Mouse (Mus musculus) limb, embryonic 15.5 days (tissue): ENCODE results near the gene Rmnd5b. TPM values are rescaled to one million over a fixed set of nuclear protein-coding genes. Genes with fewer than 3 reads are reported as not detected.
"Not testable (repeated sequence)": the region's sequence is repeated elsewhere in the genome, so short reads cannot be mapped to it uniquely, and the experiment has no call there.

Source experiments
- ATAC-seq: fragments of 200-750 bp; cut with Nextera tagmentation; 2 replicates; pipeline ENCODE4 v1.8.0; 2017; ENCODE audit warnings: low read depth, moderate TSS enrichment; ENCODE audit not compliant: insufficient number of reproducible peaks, low FRiP score, low TSS enrichment
- H3K27ac ChIP-seq: fragments of 300-500 bp; sonication (generic); 2 replicates; pipeline ENCODE4 v1.5.1; 2015; ENCODE audit warnings: moderate library complexity, mild to moderate bottlenecking, inconsistent platforms
- H3K27me3 ChIP-seq: fragments of 300-500 bp; sonication (generic); 2 replicates; pipeline ENCODE4 v1.6.1; 2015; ENCODE audit warnings: inconsistent platforms
- H3K36me3 ChIP-seq: fragments of 300-500 bp; sonication (generic); 2 replicates; pipeline ENCODE4 v1.6.1; 2015; ENCODE audit warnings: inconsistent platforms
- H3K4me1 ChIP-seq: fragments of 300-500 bp; sonication (generic); 2 replicates; pipeline ENCODE4 v1.6.1; 2015; ENCODE audit warnings: inconsistent platforms
- H3K4me2 ChIP-seq: fragments of 300-500 bp; sonication (generic); 2 replicates; pipeline ENCODE4 v1.6.1; 2015; ENCODE audit warnings: mild to moderate bottlenecking, inconsistent platforms
- H3K4me3 ChIP-seq: fragments of 300-500 bp; sonication (generic); 2 replicates; pipeline ENCODE4 v1.5.1; 2015; ENCODE audit warnings: mild to moderate bottlenecking, inconsistent platforms
- H3K9ac ChIP-seq: fragments of 300-500 bp; sonication (generic); 2 replicates; pipeline ENCODE4 v1.6.1; 2015; ENCODE audit warnings: inconsistent platforms
- H3K9me3 ChIP-seq: fragments of 300-500 bp; sonication (generic); 2 replicates; pipeline ENCODE4 v1.6.1; 2016; ENCODE audit warnings: inconsistent platforms
- WGBS: fragments of 180-500 bp; shearing (Covaris S2); methylation state at CpG from one replicate; pipeline ENCODE4 v1.1.7; 2015; 5-methylcytosine and 5-hydroxymethylcytosine counted together
- polyA plus RNA-seq: library from polyadenylated mRNA; unstranded; fragments of >200 nt; fragmentation: Nextera tagmentation; extraction: Ambion mirVana; gene quantifications from 2 replicates; pipeline ENCODE4 v1.2.1, GENCODE M21; 2015

The Rmnd5b gene
- polyA plus RNA-seq = 53.2 and 59.8 TPM in 2 replicates

- no peaks in the 10 kb centered on the region for H3K27me3 ChIP-seq
- peak within 1 kb of the TSS; percentile 60 for H3K4me3 ChIP-seq
- H3K4me1 ChIP-seq = peaks cover 43% of the 10 kb centered on the region
- no peaks in the 10 kb centered on the region for H3K36me3 ChIP-seq
- peak within 1 kb of the TSS; percentile 66 for H3K9ac ChIP-seq
- ATAC-seq = peak; percentile 70
- under 1% methylated on average over 61 of the region's 61 CpGs for WGBS
- H3K4me2 ChIP-seq = peak within 1 kb of the TSS; percentile 80
- no peaks in the 10 kb centered on the region for H3K9me3 ChIP-seq
- H3K27ac ChIP-seq = peak within 1 kb of the TSS; percentile 88
Observed at GRCm38 (mm10) chr11:51635525-51636322, at the start of gene Rmnd5b. TSS of gene Rmnd5b (minus strand) at chr11:51635896.

- peaks cover 12% of the 10 kb centered on the region for H3K36me3 ChIP-seq
- H3K9ac ChIP-seq = no peak overlapping the region
- 41% methylated on average over 8 of the region's 8 CpGs for WGBS
- ATAC-seq = no peak
- H3K9me3 ChIP-seq = no peaks in the 10 kb centered on the region
- no peaks in the 10 kb centered on the region for H3K27me3 ChIP-seq
- no peak overlapping the region for H3K4me3 ChIP-seq
- no peak overlapping the region for H3K27ac ChIP-seq
- no peak overlapping the region for H3K4me2 ChIP-seq
- peaks cover 4% of the 10 kb centered on the region for H3K4me1 ChIP-seq
Observed at GRCm38 (mm10) chr11:51681976-51682374, 46.3 kb upstream of the Rmnd5b start.

GRCm38 (mm10) chr11:51681324-51681975, 45.8 kb upstream of the Rmnd5b start:
- Histone ChIP-seq H3K9ac (no peak overlapping the region), H3K27ac (no peak overlapping the region)

GRCm38 (mm10) chr11:51679466-51679865, 43.8 kb upstream of the Rmnd5b start:
- H3K9ac ChIP-seq = no peak overlapping the region
- H3K4me3 ChIP-seq = no peak overlapping the region
- no peaks in the 10 kb centered on the region for H3K9me3 ChIP-seq
- H3K27ac ChIP-seq = no peak overlapping the region
- no peaks in the 10 kb centered on the region for H3K36me3 ChIP-seq
- no peak overlapping the region for H3K4me2 ChIP-seq
- no peaks in the 10 kb centered on the region for H3K27me3 ChIP-seq
- 76% methylated on average over 3 of the region's 3 CpGs for whole genome bisulfite sequencing
- no peak for ATAC-seq
- H3K4me1 ChIP-seq = peaks cover 4% of the 10 kb centered on the region

More at GRCm38 (mm10) chr11:51681324-51681975, 45.8 kb upstream of the Rmnd5b start:
- Histone ChIP-seq H3K4me2 (0 out of 2 replicates have a peak overlapping the region, but pooled peaks have one; percentile 24), H3K27me3 (no peaks in the 10 kb centered on the region), H3K4me1 (peaks cover 4% of the 10 kb centered on the region), H3K4me3 (0 out of 2 replicates have a peak overlapping the region, but pooled peaks have one; percentile 1), H3K36me3 (peaks cover 12% of the 10 kb centered on the region), H3K9me3 (no peaks in the 10 kb centered on the region)
- no peak for ATAC-seq
- WGBS = 31% methylated on average over 13 of the region's 13 CpGs

GRCm38 (mm10) chr11:51677737-51678418, 42.2 kb upstream of the Rmnd5b start:
- no peak overlapping the region for H3K4me3 ChIP-seq
- peaks cover 17% of the 10 kb centered on the region for H3K4me1 ChIP-seq
- no peak overlapping the region for H3K27ac ChIP-seq
- H3K4me2 ChIP-seq = no peak overlapping the region
- no peaks in the 10 kb centered on the region for H3K9me3 ChIP-seq
- ATAC-seq = no peak
- no peak overlapping the region for H3K9ac ChIP-seq
- 57% methylated on average over 6 of the region's 6 CpGs for whole genome bisulfite sequencing
- H3K36me3 ChIP-seq = no peaks in the 10 kb centered on the region
- no peaks in the 10 kb centered on the region for H3K27me3 ChIP-seq

- Histone ChIP-seq H3K27me3 (no peaks in the 10 kb centered on the region), H3K9ac (no peak overlapping the region), H3K4me1 (peaks cover 13% of the 10 kb centered on the region; the same call in 1 of the 2 replicates), H3K4me2 (no peak overlapping the region), H3K27ac (no peak overlapping the region), H3K9me3 (no peaks in the 10 kb centered on the region), H3K4me3 (no peak overlapping the region), H3K36me3 (no peaks in the 10 kb centered on the region)
- no peak for ATAC-seq
- 76% methylated on average over 5 of the region's 5 CpGs for WGBS
Observed at GRCm38 (mm10) chr11:51675386-51675785, 39.7 kb upstream of the Rmnd5b start.

- no peak overlapping the region for H3K4me3 ChIP-seq
- peak; percentile 87 for ATAC-seq
- H3K4me2 ChIP-seq = no peak overlapping the region
- H3K4me1 ChIP-seq = peaks cover 13% of the 10 kb centered on the region; the same call in 1 of the 2 replicates
- H3K36me3 ChIP-seq = no peaks in the 10 kb centered on the region
- H3K9me3 ChIP-seq = no peaks in the 10 kb centered on the region
- peak overlapping the region; percentile 65 for H3K27ac ChIP-seq
- no peak overlapping the region for H3K9ac ChIP-seq
- no peaks in the 10 kb centered on the region for H3K27me3 ChIP-seq
- WGBS = 44% methylated on average over 9 of the region's 9 CpGs
Observed at GRCm38 (mm10) chr11:51673291-51673690, 37.6 kb upstream of the Rmnd5b start.

- Histone ChIP-seq H3K4me3 (no peak overlapping the region), H3K9me3 (no peaks in the 10 kb centered on the region), H3K36me3 (no peaks in the 10 kb centered on the region), H3K27ac (no peak overlapping the region), H3K9ac (no peak overlapping the region), H3K4me2 (no peak overlapping the region), H3K27me3 (no peaks in the 10 kb centered on the region), H3K4me1 (peaks cover 13% of the 10 kb centered on the region; the same call in 1 of the 2 replicates)
- WGBS = 63% methylated on average over 2 of the region's 2 CpGs
- ATAC-seq = no peak
Observed at GRCm38 (mm10) chr11:51671376-51671775, 35.7 kb upstream of the Rmnd5b start.

GRCm38 (mm10) chr11:51670846-51671245, 35.1 kb upstream of the Rmnd5b start:
- no peak for ATAC-seq
- 90% methylated on average over 7 of the region's 7 CpGs for WGBS
- Histone ChIP-seq H3K27me3 (no peaks in the 10 kb centered on the region), H3K4me2 (no peak overlapping the region), H3K4me3 (no peak overlapping the region), H3K36me3 (no peaks in the 10 kb centered on the region), H3K9ac (no peak overlapping the region), H3K4me1 (peaks cover 13% of the 10 kb centered on the region; the same call in 1 of the 2 replicates), H3K9me3 (no peaks in the 10 kb centered on the region), H3K27ac (no peak overlapping the region)

GRCm38 (mm10) chr11:51664747-51665146, 29.1 kb upstream of the Rmnd5b start:
- ATAC-seq, H3K9ac ChIP-seq: not testable (repeated sequence)
- 92% methylated on average over 7 of the region's 7 CpGs for WGBS

GRCm38 (mm10) chr11:51662632-51663031, 26.9 kb upstream of the Rmnd5b start:
- no peak overlapping the region for H3K4me2 ChIP-seq
- H3K9ac ChIP-seq = no peak overlapping the region
- H3K9me3 ChIP-seq = no peaks in the 10 kb centered on the region
- no peaks in the 10 kb centered on the region for H3K36me3 ChIP-seq
- WGBS = 80% methylated on average over 7 of the region's 7 CpGs
- no peak overlapping the region for H3K27ac ChIP-seq
- H3K4me3 ChIP-seq = no peak overlapping the region
- peaks cover 16% of the 10 kb centered on the region for H3K4me1 ChIP-seq
- no peaks in the 10 kb centered on the region for H3K27me3 ChIP-seq
- no peak for ATAC-seq

More at GRCm38 (mm10) chr11:51664747-51665146, 29.1 kb upstream of the Rmnd5b start:
- not testable (repeated sequence) for H3K4me3 ChIP-seq, H3K27me3 ChIP-seq, H3K27ac ChIP-seq, H3K9me3 ChIP-seq, H3K4me1 ChIP-seq, H3K36me3 ChIP-seq, H3K4me2 ChIP-seq
